Mouse (Mus musculus) midbrain, postnatal 0 days (tissue): ENCODE data around the gene Mki67. TPM values are rescaled to one million over a fixed set of nuclear protein-coding genes. Genes with fewer than 3 reads are reported as not detected.
"Not testable (repeated sequence)": the region's sequence is repeated elsewhere in the genome, so short reads cannot be mapped to it uniquely, and the experiment has no call there.

Experiments
- ATAC-seq: fragments of 200-750 bp; cut with Nextera tagmentation; 2 replicates; pipeline ENCODE4 v1.8.0; 2017; ENCODE audit warnings: moderate number of reproducible peaks, mild to moderate bottlenecking, moderate TSS enrichment, moderate library complexity; ENCODE audit not compliant: low FRiP score
- DNase-seq: peaks from one replicate; pipeline ENCODE4 v3.0.0-alpha.2; 2015; ENCODE audit warnings: low spot score
- H3K27ac ChIP-seq: fragments of 300-500 bp; sonication (generic); 2 replicates; pipeline ENCODE4 v1.5.1; 2014; ENCODE audit warnings: low read depth, mild to moderate bottlenecking, low read length, mixed read lengths
- H3K27me3 ChIP-seq: fragments of 300-500 bp; sonication (generic); 2 replicates; pipeline ENCODE4 v1.6.1; 2014; ENCODE audit warnings: low read length, control low read depth, mixed read lengths; ENCODE audit not compliant: insufficient read depth
- H3K36me3 ChIP-seq: fragments of 300-500 bp; sonication (generic); 2 replicates; pipeline ENCODE4 v1.6.1; 2014; ENCODE audit warnings: low read length, control low read depth, mixed read lengths; ENCODE audit not compliant: insufficient read depth
- H3K4me1 ChIP-seq: fragments of 300-500 bp; sonication (generic); 2 replicates; pipeline ENCODE4 v1.6.1; 2014; ENCODE audit warnings: mild to moderate bottlenecking, control low read depth, antibody characterized with exemption, low read length, mixed read lengths; ENCODE audit not compliant: insufficient read depth
- H3K4me2 ChIP-seq: fragments of 300-500 bp; sonication (generic); 2 replicates; pipeline ENCODE4 v1.6.1; 2014; ENCODE audit warnings: low read depth, mild to moderate bottlenecking, low read length, mixed read lengths; ENCODE audit not compliant: poor library complexity, severe bottlenecking
- H3K4me3 ChIP-seq: fragments of 300-500 bp; sonication (generic); 2 replicates; pipeline ENCODE4 v1.5.1; 2014; ENCODE audit warnings: low read depth, mild to moderate bottlenecking, low read length, moderate library complexity
- H3K9ac ChIP-seq: fragments of 300-500 bp; sonication (generic); replicated peaks from 2 replicates; pipeline ENCODE4 v1.6.1; 2014; ENCODE audit warnings: mild to moderate bottlenecking, low read length, moderate library complexity, mixed read lengths; ENCODE audit not compliant: poor library complexity, severe bottlenecking
- H3K9me3 ChIP-seq: fragments of 300-500 bp; sonication (generic); 2 replicates; pipeline ENCODE4 v1.6.1; 2016; ENCODE audit warnings: low read length, control low read depth
- CTCF ChIP-seq: IDR thresholded peaks from 2 replicates; pipeline ENCODE4 v1.5.1; 2016; ENCODE audit warnings: antibody characterized with exemption, mild to moderate bottlenecking
- WGBS: fragments of 180-500 bp; shearing (Covaris S2); extraction: QIAGEN DNeasy Blood & Tissue Kit; methylation state at CpG from one replicate; pipeline ENCODE4 v1.1.7; 2014; 5-methylcytosine and 5-hydroxymethylcytosine counted together
- polyA plus RNA-seq: library from polyadenylated mRNA; unstranded; fragments of >200 nt; fragmentation: Nextera tagmentation; extraction: Ambion mirVana; gene quantifications from 2 replicates; pipeline ENCODE4 v1.2.1, GENCODE M21; 2015
- total RNA-seq: library from RNA; depleted of rRNA; stranded (reverse); fragments of >200 nt; gene quantifications from 2 replicates; pipeline ENCODE4 v1.2.3, GENCODE M21; 2014

Mki67 gene
- total and polyA plus RNA-seq, 2 experiments from 2014 or later = 2.1 to 8.9 TPM

DNA sequence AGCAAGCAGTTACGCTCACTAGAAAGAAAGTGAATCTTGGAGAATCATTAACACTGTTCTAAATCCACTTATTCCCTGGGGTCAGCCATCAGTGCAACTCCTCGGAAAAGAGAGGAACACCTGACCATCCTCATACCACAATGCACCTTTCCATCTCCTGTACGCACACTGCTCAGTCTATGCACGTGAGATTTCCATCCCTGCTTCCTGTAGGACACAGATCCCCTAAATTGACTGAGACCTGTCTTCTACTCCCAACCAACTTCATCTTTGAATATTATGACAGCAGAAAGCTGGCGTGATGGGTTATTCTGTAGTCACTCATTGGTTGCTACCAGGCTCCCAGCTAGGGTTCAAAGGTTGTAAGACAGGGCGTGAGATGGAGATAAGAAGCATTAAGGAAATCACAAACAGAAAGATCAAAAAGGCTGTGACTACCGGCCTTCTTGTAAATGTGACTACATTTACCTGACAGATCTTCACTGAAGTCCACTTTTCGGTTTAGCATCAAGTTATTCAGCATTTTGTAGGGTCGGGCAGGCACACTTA is 12.5 kb downstream of the Mki67 start:
- no peak overlapping the region for H3K27ac ChIP-seq
- TF ChIP-seq CTCF = no peak
- WGBS = 94% methylated on average over 9 of the region's 9 CpGs
- DNase-seq = no peak
- H3K4me2 ChIP-seq = no peak overlapping the region
- no peaks in the 10 kb centered on the region for H3K4me1 ChIP-seq
- H3K27me3 ChIP-seq = no peaks in the 10 kb centered on the region
- ATAC-seq = no peak
- H3K9ac ChIP-seq = no peak overlapping the region
- no peaks in the 10 kb centered on the region for H3K9me3 ChIP-seq
- H3K4me3 ChIP-seq = no peak overlapping the region
- no peaks in the 10 kb centered on the region for H3K36me3 ChIP-seq

DNA sequence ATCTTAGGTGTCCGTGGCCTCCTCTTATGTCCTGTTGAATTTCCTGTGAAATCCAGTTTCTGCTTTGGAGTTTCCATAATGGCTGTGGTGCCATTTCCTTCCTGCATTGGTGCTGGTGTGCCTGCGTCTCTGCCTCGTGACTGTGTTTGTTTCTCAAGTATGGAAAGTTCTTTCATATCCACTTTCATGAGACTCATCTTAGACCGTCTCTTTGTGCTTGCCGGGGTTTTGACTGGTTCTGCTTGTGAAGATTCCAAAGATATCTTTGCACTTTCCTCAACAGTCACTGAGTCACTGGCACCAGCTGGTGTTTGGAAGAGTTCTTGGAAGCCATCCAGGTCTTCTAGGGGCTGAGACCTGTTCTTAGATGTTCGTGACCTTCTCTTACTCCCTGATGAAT is 16.8 kb downstream of the Mki67 start:
- H3K9me3 ChIP-seq, DNase-seq, H3K9ac ChIP-seq, H3K4me3 ChIP-seq, H3K27ac ChIP-seq, H3K4me1 ChIP-seq, ATAC-seq, H3K27me3 ChIP-seq, H3K36me3 ChIP-seq, H3K4me2 ChIP-seq: not testable (repeated sequence)
- WGBS = 87% methylated on average over 6 of the region's 6 CpGs

DNA sequence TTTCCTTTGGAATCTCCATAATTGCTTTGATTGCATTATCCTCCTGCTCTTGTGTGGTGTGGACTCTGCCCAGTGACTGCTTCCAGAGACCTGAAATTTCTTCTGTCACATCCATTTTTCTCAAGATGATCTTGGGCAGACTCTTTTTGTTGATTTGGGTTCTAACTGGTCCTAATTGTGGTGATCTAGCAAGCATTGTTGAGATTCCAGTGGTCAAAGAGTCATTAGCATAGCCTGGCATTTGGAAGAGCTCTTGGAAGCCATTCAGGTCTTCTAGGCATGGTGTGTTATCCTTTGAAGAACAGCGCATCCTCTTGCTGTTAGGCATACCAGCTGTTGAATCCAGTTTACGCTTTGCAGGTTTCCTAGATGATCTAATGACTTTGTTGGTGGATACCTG is 17.8 kb downstream of the Mki67 start:
- ATAC-seq = no peak
- H3K36me3 ChIP-seq = no peaks in the 10 kb centered on the region
- no peak overlapping the region for H3K4me2 ChIP-seq
- 92% methylated on average over 2 of the region's 2 CpGs for WGBS
- H3K27ac ChIP-seq = no peak overlapping the region
- H3K27me3 ChIP-seq = no peaks in the 10 kb centered on the region
- no peaks in the 10 kb centered on the region for H3K9me3 ChIP-seq
- H3K4me1 ChIP-seq = no peaks in the 10 kb centered on the region
- no peak overlapping the region for H3K4me3 ChIP-seq
- no peak for DNase-seq
- no peak for TF ChIP-seq CTCF
- H3K9ac ChIP-seq = no peak overlapping the region

DNA sequence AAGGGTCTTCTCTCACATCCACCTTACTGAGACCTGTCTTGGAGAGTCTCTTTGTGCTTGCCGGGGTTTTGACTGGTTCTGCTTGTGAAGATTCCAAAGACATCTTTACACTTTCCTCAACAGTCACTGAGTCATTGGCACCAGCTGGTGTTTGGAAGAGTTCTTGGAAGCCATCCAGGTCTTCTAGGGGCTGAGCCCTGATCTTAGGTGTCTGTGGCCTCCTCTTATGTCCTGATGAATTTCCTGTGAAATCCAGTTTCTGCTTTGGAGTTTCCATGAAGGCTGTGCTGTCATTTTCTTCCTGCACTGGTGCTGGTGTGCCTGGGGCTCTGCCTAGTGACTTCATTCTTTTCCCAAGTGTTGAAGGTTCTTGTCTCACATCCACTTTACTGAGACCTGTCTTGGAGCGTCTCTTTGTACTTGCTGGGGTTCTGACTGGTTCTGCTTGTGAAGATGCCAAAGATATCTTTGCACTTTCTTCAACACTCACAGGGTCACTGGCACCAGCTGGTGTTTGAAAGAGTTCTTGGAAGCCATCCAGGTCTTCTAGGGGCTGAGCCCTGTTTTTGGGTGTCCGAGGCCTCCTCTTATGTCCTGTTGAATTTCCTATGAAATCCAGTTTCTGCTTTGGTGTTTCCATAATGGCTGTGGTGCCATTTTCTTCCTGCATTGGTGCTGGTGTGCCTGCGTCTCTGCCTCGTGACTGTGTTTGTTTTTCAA is 19.0 kb downstream of the Mki67 start:
- not testable (repeated sequence) for H3K9me3 ChIP-seq, H3K4me2 ChIP-seq, H3K9ac ChIP-seq, ATAC-seq, H3K4me1 ChIP-seq, DNase-seq, H3K27ac ChIP-seq, H3K36me3 ChIP-seq, H3K4me3 ChIP-seq, H3K27me3 ChIP-seq
- WGBS = 89% methylated on average over 5 of the region's 5 CpGs

DNA sequence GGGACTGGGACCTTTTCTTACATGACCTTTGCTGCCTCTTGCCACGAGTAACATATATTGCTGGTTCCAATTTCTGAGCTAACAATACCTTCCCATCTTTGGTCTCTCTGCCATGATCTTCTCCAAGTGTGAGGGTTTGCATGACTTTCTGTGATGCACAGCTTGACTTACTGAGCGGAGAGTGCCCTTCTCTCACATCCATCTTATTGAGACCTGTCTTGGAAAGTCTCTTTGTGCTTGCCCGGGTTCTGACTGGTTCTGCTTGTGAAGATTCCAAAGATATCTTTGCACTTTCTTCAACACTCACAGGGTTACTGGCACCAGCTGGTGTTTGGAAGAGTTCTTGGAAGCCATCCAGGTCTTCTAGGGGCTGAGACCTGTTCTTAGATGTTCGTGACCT is 20.0 kb downstream of the Mki67 start:
- H3K27me3 ChIP-seq = no peaks in the 10 kb centered on the region
- DNase-seq = no peak
- H3K4me1 ChIP-seq = no peaks in the 10 kb centered on the region
- H3K9me3 ChIP-seq = no peaks in the 10 kb centered on the region
- no peak for TF ChIP-seq CTCF
- H3K36me3 ChIP-seq = no peaks in the 10 kb centered on the region
- no peak for ATAC-seq
- no peak overlapping the region for H3K9ac ChIP-seq
- H3K27ac ChIP-seq = no peak overlapping the region
- no peak overlapping the region for H3K4me2 ChIP-seq
- H3K4me3 ChIP-seq = no peak overlapping the region
- 89% methylated on average over 4 of the region's 4 CpGs for WGBS

DNA sequence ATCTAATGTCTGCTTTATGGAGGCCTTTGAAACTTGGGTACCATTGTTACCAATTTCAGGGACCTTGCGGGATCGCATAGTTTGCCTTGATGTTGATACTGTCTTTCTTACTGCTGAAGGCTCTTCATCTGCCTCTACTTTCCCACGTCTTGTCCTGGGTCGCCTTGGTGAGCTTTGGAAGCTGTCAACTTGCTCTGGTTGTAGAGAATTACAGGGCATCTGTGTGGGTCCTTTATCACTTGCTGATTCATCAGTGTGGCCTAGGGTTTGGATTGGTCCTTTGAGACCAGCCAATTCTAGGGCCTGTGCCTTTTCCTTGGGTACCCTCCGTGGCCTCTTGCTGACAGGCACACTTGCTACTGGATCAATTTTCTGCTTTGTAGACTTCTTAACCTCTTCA is 21.4 kb downstream of the Mki67 start:
- H3K9me3 ChIP-seq = no peaks in the 10 kb centered on the region
- TF ChIP-seq CTCF = no peak
- no peaks in the 10 kb centered on the region for H3K36me3 ChIP-seq
- no peaks in the 10 kb centered on the region for H3K4me1 ChIP-seq
- H3K4me3 ChIP-seq = no peak overlapping the region
- no peak overlapping the region for H3K4me2 ChIP-seq
- H3K27me3 ChIP-seq = no peaks in the 10 kb centered on the region
- no peak overlapping the region for H3K27ac ChIP-seq
- DNase-seq (no peak), ATAC-seq (no peak)
- WGBS = 96% methylated on average over 5 of the region's 5 CpGs
- H3K9ac ChIP-seq = no peak overlapping the region
